Mouse (Mus musculus): ENCODE results near the gene Panx2. TPM values are rescaled to one million over a fixed set of nuclear protein-coding genes. Genes with fewer than 3 reads are reported as not detected.

Gene Panx2
- polyA plus RNA-seq, 1 experiment: 0.19 TPM

GRCm38 (mm10) chr15:89089248-89090051 lies 29.9 kb downstream of the Panx2 start:
- Histone ChIP-seq H3K4me3 (ENCODE audit: insufficient read depth, low read depth, low read length) (peak overlapping the region; percentile 87), H3K36me3 (ENCODE audit: control insufficient read depth, insufficient read depth, low read length) (no peaks in the 10 kb centered on the region; the same call in none of the 2 replicates), H3K27me3 (replicated peaks; ENCODE audit: control insufficient read depth, insufficient read depth, low read length) (no peaks in the 10 kb centered on the region), H3K27ac (ENCODE audit: insufficient read depth, low read depth, low read length) (peak overlapping the region; percentile 84), H3K4me1 (ENCODE audit: control insufficient read depth, insufficient read depth, low read length) (peaks cover 6% of the 10 kb centered on the region; the same call in 1 of the 2 replicates)
- DNase-seq: peak; percentile 90
- 1% methylated on average over 68 of the region's 68 CpGs for WGBS
- TF ChIP-seq POLR2A (IDR thresholded peaks at IDR 0.05; ENCODE audit: low read depth, low read length) (no peak), CTCF (conservative IDR thresholded peaks at IDR 0.05; ENCODE audit: insufficient read depth, insufficient read length, low read depth, low read length) (no peak)

DNA sequence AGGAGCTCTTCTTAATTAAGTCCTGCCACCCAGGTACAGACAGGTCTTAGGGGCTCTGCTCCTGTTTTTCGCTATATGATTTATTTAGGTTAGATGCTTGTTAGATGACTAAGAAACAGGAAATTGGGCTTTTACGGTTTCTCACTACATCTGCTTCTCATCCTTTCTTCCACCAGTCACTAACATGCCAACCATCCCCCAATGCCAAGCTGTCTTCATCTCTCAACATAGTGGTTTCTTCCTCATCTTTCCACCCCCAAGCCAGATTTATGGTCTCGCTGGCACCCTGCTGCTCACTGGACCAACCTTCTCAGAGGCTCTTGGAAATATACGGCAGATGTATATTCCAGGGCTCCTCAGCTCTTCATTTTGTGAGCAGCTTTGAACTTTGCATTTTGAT lies 31.1 kb downstream of the Panx2 start:
- TF ChIP-seq CTCF (conservative IDR thresholded peaks at IDR 0.05; ENCODE audit: insufficient read depth, insufficient read length, low read depth, low read length): no peak
- TF ChIP-seq POLR2A (IDR thresholded peaks at IDR 0.05; ENCODE audit: low read depth, low read length): no peak
- peaks cover 2% of the 10 kb centered on the region; the same call in 1 of the 2 replicates for H3K36me3 ChIP-seq (ENCODE audit: control insufficient read depth, insufficient read depth, low read length)
- no peak overlapping the region for H3K4me3 ChIP-seq (ENCODE audit: insufficient read depth, low read depth, low read length)
- DNase-seq: no peak
- no peak overlapping the region for H3K27ac ChIP-seq (ENCODE audit: insufficient read depth, low read depth, low read length)
- H3K27me3 ChIP-seq (replicated peaks; ENCODE audit: control insufficient read depth, insufficient read depth, low read length): no peaks in the 10 kb centered on the region
- WGBS: 86% methylated on average over 4 of the region's 4 CpGs
- H3K4me1 ChIP-seq (ENCODE audit: control insufficient read depth, insufficient read depth, low read length): peaks cover 6% of the 10 kb centered on the region; the same call in 1 of the 2 replicates

GRCm38 (mm10) chr15:89092181-89092580 lies 32.6 kb downstream of the Panx2 start:
- peaks cover 2% of the 10 kb centered on the region; the same call in 1 of the 2 replicates for H3K36me3 ChIP-seq (ENCODE audit: control insufficient read depth, insufficient read depth, low read length)
- no peak overlapping the region for H3K4me3 ChIP-seq (ENCODE audit: insufficient read depth, low read depth, low read length)
- peaks cover 6% of the 10 kb centered on the region; the same call in 1 of the 2 replicates for H3K4me1 ChIP-seq (ENCODE audit: control insufficient read depth, insufficient read depth, low read length)
- WGBS: 75% methylated on average over 5 of the region's 5 CpGs
- TF ChIP-seq CTCF (conservative IDR thresholded peaks at IDR 0.05; ENCODE audit: insufficient read depth, insufficient read length, low read depth, low read length): no peak
- no peak for TF ChIP-seq POLR2A (IDR thresholded peaks at IDR 0.05; ENCODE audit: low read depth, low read length)
- no peaks in the 10 kb centered on the region for H3K27me3 ChIP-seq (replicated peaks; ENCODE audit: control insufficient read depth, insufficient read depth, low read length)
- no peak for DNase-seq
- no peak overlapping the region for H3K27ac ChIP-seq (ENCODE audit: insufficient read depth, low read depth, low read length)

DNA sequence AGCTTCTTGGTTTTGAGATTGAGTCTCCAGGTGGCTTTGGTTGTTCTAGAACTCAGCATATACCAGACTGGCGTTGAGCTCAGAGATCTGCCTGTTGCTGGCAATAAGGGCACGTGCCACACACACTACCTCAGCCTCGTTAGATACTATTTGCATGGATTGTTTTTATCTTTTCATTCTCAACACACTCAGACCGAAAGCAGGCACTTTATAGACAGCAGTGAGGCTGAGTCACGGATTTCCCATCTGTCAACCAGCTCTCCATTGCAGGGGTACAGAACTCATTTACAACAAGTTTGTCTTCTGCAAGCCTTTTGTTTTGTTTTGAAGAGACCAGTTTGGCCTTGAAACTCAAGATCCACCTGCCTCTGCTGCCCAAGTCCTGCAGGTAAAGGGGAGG lies 37.9 kb downstream of the Panx2 start:
- peaks cover 4% of the 10 kb centered on the region; the same call in 1 of the 2 replicates for H3K36me3 ChIP-seq (ENCODE audit: control insufficient read depth, insufficient read depth, low read length)
- no peak overlapping the region for H3K27ac ChIP-seq (ENCODE audit: insufficient read depth, low read depth, low read length)
- H3K4me1 ChIP-seq (ENCODE audit: control insufficient read depth, insufficient read depth, low read length): no peaks in the 10 kb centered on the region
- no peak for TF ChIP-seq POLR2A (IDR thresholded peaks at IDR 0.05; ENCODE audit: low read depth, low read length)
- TF ChIP-seq CTCF (conservative IDR thresholded peaks at IDR 0.05; ENCODE audit: insufficient read depth, insufficient read length, low read depth, low read length): no peak
- no peak overlapping the region for H3K4me3 ChIP-seq (ENCODE audit: insufficient read depth, low read depth, low read length)
- no peaks in the 10 kb centered on the region for H3K27me3 ChIP-seq (replicated peaks; ENCODE audit: control insufficient read depth, insufficient read depth, low read length)
- WGBS: 91% methylated on average over 5 of the region's 5 CpGs
- no peak for DNase-seq

DNA sequence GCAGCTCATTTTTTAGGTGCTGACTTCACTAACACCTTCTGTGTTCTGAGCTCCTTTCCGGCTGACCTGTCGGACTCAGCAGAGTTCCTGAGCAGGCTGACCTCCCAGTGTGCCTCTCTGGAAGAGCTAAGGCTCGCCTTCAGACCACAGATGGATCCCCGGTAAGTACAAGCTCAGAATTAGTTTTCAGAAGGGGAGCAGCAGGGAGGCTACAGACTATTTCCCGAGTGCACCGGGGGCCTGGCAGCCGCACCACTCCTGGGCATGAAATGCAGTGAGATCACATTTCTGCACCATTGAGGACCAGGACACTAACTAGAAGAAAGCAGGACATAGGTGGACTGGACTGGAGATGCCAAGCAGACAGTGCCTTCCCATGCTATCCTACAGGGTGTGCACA lies 39.1 kb downstream of the Panx2 start:
- Histone ChIP-seq H3K27ac (ENCODE audit: insufficient read depth, low read depth, low read length) (no peak overlapping the region), H3K27me3 (replicated peaks; ENCODE audit: control insufficient read depth, insufficient read depth, low read length) (no peaks in the 10 kb centered on the region), H3K4me3 (ENCODE audit: insufficient read depth, low read depth, low read length) (no peak overlapping the region), H3K4me1 (ENCODE audit: control insufficient read depth, insufficient read depth, low read length) (no peaks in the 10 kb centered on the region), H3K36me3 (ENCODE audit: control insufficient read depth, insufficient read depth, low read length) (peaks cover 4% of the 10 kb centered on the region; the same call in 1 of the 2 replicates)
- TF ChIP-seq CTCF (conservative IDR thresholded peaks at IDR 0.05; ENCODE audit: insufficient read depth, insufficient read length, low read depth, low read length): no peak
- no peak for TF ChIP-seq POLR2A (IDR thresholded peaks at IDR 0.05; ENCODE audit: low read depth, low read length)
- WGBS: 89% methylated on average over 7 of the region's 7 CpGs
- no peak for DNase-seq

- 58% methylated on average over 12 of the region's 12 CpGs for WGBS
Measured at GRCm38 (mm10) chr15:89100823-89101222, 41.3 kb downstream of the Panx2 start.

DNA sequence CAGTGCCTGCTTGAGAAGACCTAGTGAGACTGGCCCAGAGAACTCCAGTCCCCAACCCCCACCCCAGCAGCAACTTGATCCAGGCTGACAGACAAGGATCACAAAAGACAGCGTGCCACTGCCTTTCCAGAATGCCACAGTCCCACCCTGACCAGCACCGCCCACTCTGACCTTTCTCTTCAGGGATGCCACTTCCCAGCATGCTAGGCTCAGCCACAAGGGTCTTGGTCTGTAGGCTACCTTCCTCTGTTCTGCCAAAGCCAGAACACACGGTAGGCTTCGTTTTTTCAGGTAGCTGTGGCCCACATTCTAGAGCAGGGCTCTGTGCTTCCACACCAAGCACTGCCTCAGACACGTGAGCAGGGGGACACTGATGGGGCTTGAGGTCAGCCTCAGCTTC lies 43.1 kb downstream of the Panx2 start:
- WGBS: 63% methylated on average over 5 of the region's 5 CpGs
- Histone ChIP-seq H3K27me3 (replicated peaks; ENCODE audit: control insufficient read depth, insufficient read depth, low read length) (no peaks in the 10 kb centered on the region), H3K27ac (ENCODE audit: insufficient read depth, low read depth, low read length) (no peak overlapping the region), H3K36me3 (ENCODE audit: control insufficient read depth, insufficient read depth, low read length) (peaks cover 1% of the 10 kb centered on the region; the same call in 1 of the 2 replicates), H3K4me3 (ENCODE audit: insufficient read depth, low read depth, low read length) (no peak overlapping the region), H3K4me1 (ENCODE audit: control insufficient read depth, insufficient read depth, low read length) (no peaks in the 10 kb centered on the region)
- TF ChIP-seq CTCF (conservative IDR thresholded peaks at IDR 0.05; ENCODE audit: insufficient read depth, insufficient read length, low read depth, low read length) (no peak), POLR2A (IDR thresholded peaks at IDR 0.05; ENCODE audit: low read depth, low read length) (no peak)
- no peak for DNase-seq

More at GRCm38 (mm10) chr15:89100823-89101222, 41.3 kb downstream of the Panx2 start:
- 0 out of 2 replicates have a peak, but pooled peaks have one; percentile 7 for TF ChIP-seq CTCF (conservative IDR thresholded peaks at IDR 0.05; ENCODE audit: insufficient read depth, insufficient read length, low read depth, low read length)
- TF ChIP-seq POLR2A (IDR thresholded peaks at IDR 0.05; ENCODE audit: low read depth, low read length): no peak
- Histone ChIP-seq H3K4me1 (ENCODE audit: control insufficient read depth, insufficient read depth, low read length) (no peaks in the 10 kb centered on the region), H3K27me3 (replicated peaks; ENCODE audit: control insufficient read depth, insufficient read depth, low read length) (no peaks in the 10 kb centered on the region), H3K27ac (ENCODE audit: insufficient read depth, low read depth, low read length) (no peak overlapping the region), H3K4me3 (ENCODE audit: insufficient read depth, low read depth, low read length) (no peak overlapping the region), H3K36me3 (ENCODE audit: control insufficient read depth, insufficient read depth, low read length) (peaks cover 1% of the 10 kb centered on the region; the same call in 1 of the 2 replicates)
- DNase-seq: no peak
